Mouse (Mus musculus): Measurements from ENCODE around the gene Phc2.
A peak's percentile ranks its signal among the peaks of the same experiment; 100 is the strongest.

DNA sequence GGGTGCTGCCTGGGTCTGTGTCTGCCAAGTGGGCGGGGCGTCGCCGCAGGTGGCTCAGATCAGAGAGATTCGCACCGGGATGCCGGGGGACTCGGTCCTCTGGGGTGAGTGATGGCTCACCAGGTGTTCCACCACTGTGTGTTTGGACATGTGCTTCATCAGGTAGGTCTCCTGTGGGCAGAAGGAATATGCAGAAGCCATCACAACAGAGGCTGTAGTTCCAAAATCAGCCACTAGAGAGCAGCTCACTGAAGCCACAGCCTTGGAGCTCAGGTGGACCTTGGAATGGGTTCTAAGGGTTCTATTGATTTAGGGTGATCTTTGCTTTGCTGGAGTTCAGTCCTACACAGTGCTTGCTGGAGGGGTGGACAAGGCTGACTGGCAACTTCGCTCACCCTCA lies 120.0 kb downstream of the Phc2 start:
- TF ChIP-seq CTCF (IDR thresholded peaks at IDR 0.05; ENCODE audit: low read depth) (peak; percentile 78), EP300 (optimal IDR thresholded peaks at IDR 0.05) (no peak)

Measured in stomach, postnatal 0 days (tissue).